20 mouse cellular contexts compared by ENCODE assay signal in genomic region chr4:77454049-77454448, GRCm38 (mm10).
DNase-seq lines count a peak whose midpoint lies in the region; ATAC-seq and TF ChIP-seq lines count a peak whose summit lies in the region.
"Had no signal": no experiment of that assay in that cellular context is flagged by ENCODE, and none has a peak within 500 bp of the region (broad histone marks: within the 10 kb centered on the region; RNA-seq: fewer than 3 reads in every experiment).

No protein-coding gene starts in this region.

- H3K9ac ChIP-seq in forebrain, postnatal 0 days = no peak overlapping the region
- H3K9ac ChIP-seq in forebrain, embryonic 14.5 days (ENCODE audit: low read length) = no peak overlapping the region
- H3K9ac ChIP-seq: embryonic facial prominence, embryonic 15.5 days; forebrain, embryonic 15.5 days; heart, embryonic 12.5 days; hindbrain, embryonic 14.5 days had no signal

- 69% methylated on average over 7 of the region's 7 CpGs for WGBS in forebrain, postnatal 0 days
- WGBS in forebrain, embryonic 14.5 days = 77% methylated on average over 7 of the region's 7 CpGs
- WGBS in cerebellum, adult 2 months = 75% methylated on average over 7 of the region's 7 CpGs

- no peak overlapping the region for H3K4me2 ChIP-seq in forebrain, postnatal 0 days (ENCODE audit: low read depth)
- H3K4me2 ChIP-seq in forebrain, embryonic 14.5 days (ENCODE audit: low read length) = no peak overlapping the region
- H3K4me2 ChIP-seq: embryonic facial prominence, embryonic 15.5 days; forebrain, embryonic 15.5 days; heart, embryonic 12.5 days; hindbrain, embryonic 14.5 days had no signal

- peak; percentile 8 for DNase-seq in forebrain, postnatal 0 days
- DNase-seq in forebrain, embryonic 14.5 days (ENCODE audit: low spot score) = no peak
- peak; percentile 14 to 16 for DNase-seq in left cerebral cortex, adult 2 months (ENCODE audit: extremely low spot score in 1 of 2, low spot score in 2 of 2)
- DNase-seq in left cerebral cortex, postnatal 10 days (ENCODE audit: extremely low spot score in 1 of 2, low spot score in 2 of 2) = no peak
- peak; percentile 26 to 28 for DNase-seq in right cerebral cortex, adult 2 months (ENCODE audit: low spot score in 2 of 2)
- DNase-seq in right cerebral cortex, postnatal 14 days = no peak
- no peak for DNase-seq in B cell, adult 2 months
- no peak for DNase-seq in cerebellum, adult 2 months
- DNase-seq: adrenal gland, postnatal 10 days; cerebellum, adult 11-12 months; cerebellum, postnatal 10 days; gastrocnemius, adult 2 months; gastrocnemius, postnatal 25 days had no signal

- no peak for TF ChIP-seq POLR2A in cerebellum, adult 2 months (IDR thresholded peaks at IDR 0.05; ENCODE audit: borderline replicate concordance, insufficient read depth, low read length)

- H3K27me3 ChIP-seq in forebrain, postnatal 0 days (ENCODE audit: insufficient read depth, low read length) = no peaks in the 10 kb centered on the region
- H3K27me3 ChIP-seq in forebrain, embryonic 14.5 days (replicated peaks; ENCODE audit: control insufficient read depth, insufficient read depth, low read length) = no peaks in the 10 kb centered on the region
- no peaks in the 10 kb centered on the region for H3K27me3 ChIP-seq in cerebellum, adult 2 months (ENCODE audit: control insufficient read depth, insufficient read depth, low read length)
- H3K27me3 ChIP-seq: embryonic facial prominence, embryonic 15.5 days; forebrain, embryonic 15.5 days; heart, embryonic 12.5 days had no signal

- intact Hi-C loops in left cerebral cortex, adult 2 months (cut with DNase I) = no loop called here
- intact Hi-C loops in left cerebral cortex, postnatal 10 days (cut with DNase I) = no loop called here

- H3K27ac ChIP-seq in forebrain, postnatal 0 days (ENCODE audit: low read depth, low read length) = no peak overlapping the region
- no peak overlapping the region for H3K27ac ChIP-seq in forebrain, embryonic 14.5 days (ENCODE audit: low read depth, low read length)
- no peak overlapping the region; the same call in 1 of the 2 replicates for H3K27ac ChIP-seq in left cerebral cortex, adult 2 months
- H3K27ac ChIP-seq in cerebellum, adult 2 months (ENCODE audit: insufficient read depth, low read length) = no peak overlapping the region
- H3K27ac ChIP-seq: embryonic facial prominence, embryonic 15.5 days; forebrain, embryonic 10.5 days; forebrain, embryonic 15.5 days; gastrocnemius, adult 2 months; hindbrain, embryonic 10.5 days; hindbrain, embryonic 14.5 days had no signal

- no peaks in the 10 kb centered on the region for H3K36me3 ChIP-seq in forebrain, postnatal 0 days (ENCODE audit: insufficient read depth)
- H3K36me3 ChIP-seq in forebrain, embryonic 14.5 days (ENCODE audit: control insufficient read depth, insufficient read depth, low read length) = no peaks in the 10 kb centered on the region
- H3K36me3 ChIP-seq: embryonic facial prominence, embryonic 15.5 days; forebrain, embryonic 10.5 days; forebrain, embryonic 15.5 days; heart, embryonic 12.5 days; hindbrain, embryonic 10.5 days had no signal

- H3K4me3 ChIP-seq in forebrain, postnatal 0 days (ENCODE audit: low read depth, low read length) = no peak overlapping the region
- H3K4me3 ChIP-seq in forebrain, embryonic 14.5 days (ENCODE audit: low read depth, low read length) = no peak overlapping the region
- no peak overlapping the region for H3K4me3 ChIP-seq in left cerebral cortex, adult 2 months
- no peak overlapping the region for H3K4me3 ChIP-seq in cerebellum, adult 2 months (replicated peaks; ENCODE audit: insufficient read depth, low read depth, low read length)
- H3K4me3 ChIP-seq: embryonic facial prominence, embryonic 15.5 days; erythroblast, embryonic 14.5 days; forebrain, embryonic 10.5 days; forebrain, embryonic 15.5 days; gastrocnemius, adult 2 months; heart, embryonic 12.5 days; hindbrain, embryonic 10.5 days had no signal

- no peak for TF ChIP-seq CTCF in forebrain, postnatal 0 days (IDR thresholded peaks at IDR 0.05; ENCODE audit: low read depth)
- TF ChIP-seq CTCF in left cerebral cortex, adult 2 months (IDR thresholded peaks at IDR 0.05) = no peak
- no peak for TF ChIP-seq CTCF in cerebellum, adult 2 months (IDR thresholded peaks at IDR 0.05; ENCODE audit: borderline replicate concordance, insufficient read depth, low read depth, low read length)

- no peaks in the 10 kb centered on the region for H3K4me1 ChIP-seq in forebrain, postnatal 0 days (ENCODE audit: insufficient read depth)
- no peaks in the 10 kb centered on the region for H3K4me1 ChIP-seq in forebrain, embryonic 14.5 days (ENCODE audit: control insufficient read depth, insufficient read depth, low read length)
- H3K4me1 ChIP-seq in cerebellum, adult 2 months (ENCODE audit: control insufficient read depth, insufficient read depth, low read length) = no peaks in the 10 kb centered on the region
- H3K4me1 ChIP-seq: embryonic facial prominence, embryonic 15.5 days; forebrain, embryonic 15.5 days; heart, embryonic 12.5 days; hindbrain, embryonic 10.5 days had no signal

- no peak for ATAC-seq in forebrain, postnatal 0 days
- ATAC-seq in forebrain, embryonic 14.5 days = no peak
- ATAC-seq: forebrain, embryonic 15.5 days had no signal

- H3K9me3 ChIP-seq in forebrain, postnatal 0 days (ENCODE audit: low read length) = no peaks in the 10 kb centered on the region
- no peaks in the 10 kb centered on the region for H3K9me3 ChIP-seq in forebrain, embryonic 14.5 days (replicated peaks; ENCODE audit: control insufficient read depth, low read length)
- H3K9me3 ChIP-seq: embryonic facial prominence, embryonic 15.5 days; forebrain, embryonic 10.5 days; forebrain, embryonic 15.5 days; heart, embryonic 12.5 days; hindbrain, embryonic 10.5 days had no signal

Comparison
In these comparisons a context has a peak if more than half of its experiments do, and no peak if none do; other contexts are left out.
1. DNase-seq: peak in forebrain, postnatal 0 days (single experiment), left cerebral cortex, adult 2 months (2 of 2) and right cerebral cortex, adult 2 months (2 of 2); none in forebrain, embryonic 14.5 days (single experiment), left cerebral cortex, postnatal 10 days (0 of 2), right cerebral cortex, postnatal 14 days (single experiment), B cell, adult 2 months (0 of 2) and cerebellum, adult 2 months (0 of 2).